Mouse (Mus musculus) T-helper 1 cell (primary cell): Measurements from ENCODE around the gene Cblb.

Source experiments
- in situ Hi-C: fragments of 300-600 bp; cut with MboI, MseI; formaldehyde crosslinking; loops from one replicate; pipeline ENCODE4 v1.15.1; 2025; ENCODE audit warnings: high pct_unique_total_duplicates

Gene Cblb

DNA sequence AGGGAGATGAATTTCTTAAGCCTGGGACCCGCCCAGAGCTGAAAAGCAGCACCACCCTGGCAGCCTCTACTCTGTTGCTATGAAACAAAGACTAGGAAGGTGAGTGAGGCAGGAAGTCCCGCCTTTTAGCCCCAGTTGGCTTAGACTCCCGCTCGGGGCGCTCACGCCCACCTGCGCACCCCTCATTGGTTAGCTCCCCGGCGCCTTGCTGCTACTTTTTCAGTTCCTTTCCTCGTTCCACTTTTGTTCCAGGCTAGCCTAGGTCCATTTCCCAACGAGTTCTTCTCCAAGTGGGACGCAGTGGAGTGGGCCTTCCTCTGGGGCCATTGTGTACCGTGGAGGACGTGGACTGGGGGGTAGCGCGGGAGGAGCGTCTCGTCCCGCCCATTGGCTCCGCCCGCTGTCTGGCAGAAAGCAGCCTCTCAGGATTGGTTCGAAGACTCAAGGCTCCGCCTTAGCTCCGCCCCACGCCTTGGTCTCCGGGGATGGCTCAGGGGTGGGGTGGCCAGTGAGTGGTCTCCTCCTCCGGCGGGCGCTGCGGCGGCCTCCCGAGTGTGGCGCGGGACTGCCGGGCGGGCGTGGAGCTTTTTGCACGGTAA, at the start of gene Cblb:
Gene Cblb (plus strand): TSS at position 135 of the 599 bp plus-strand sequence.
- in situ Hi-C loops: loop anchor here (10.0 kb wide), 1 partner anchor 326 kb away; no protein-coding TSS in a partner anchor

DNA sequence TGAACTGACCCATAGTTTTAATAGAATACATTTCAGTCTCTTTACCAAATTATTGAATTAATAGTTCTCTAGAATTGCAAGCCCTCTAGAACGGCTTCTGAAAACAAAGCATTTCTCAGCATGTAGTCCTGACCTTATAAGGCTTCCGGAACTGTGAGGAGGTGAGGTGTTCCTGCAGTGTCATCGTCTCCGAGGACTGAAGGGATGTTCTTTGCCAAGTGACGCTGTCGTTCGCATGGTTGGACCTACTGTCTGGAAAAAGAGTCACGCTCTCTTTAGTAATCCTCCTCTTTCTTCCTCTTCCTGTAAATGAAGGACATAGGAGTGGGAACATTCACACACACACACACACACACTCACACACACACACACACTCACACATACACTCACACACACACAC, 45.6 kb upstream of the Cblb start:
- in situ Hi-C loops: loop anchor here (10.0 kb wide), 1 partner anchor 61 kb away; no protein-coding TSS in a partner anchor

- in situ Hi-C loops: loop anchor here (10.0 kb wide), 1 partner anchor 61 kb away; no protein-coding TSS in a partner anchor
These were observed 44.8 kb upstream of the Cblb start for GRCm38 (mm10) chr16:51986207-51986606.

DNA sequence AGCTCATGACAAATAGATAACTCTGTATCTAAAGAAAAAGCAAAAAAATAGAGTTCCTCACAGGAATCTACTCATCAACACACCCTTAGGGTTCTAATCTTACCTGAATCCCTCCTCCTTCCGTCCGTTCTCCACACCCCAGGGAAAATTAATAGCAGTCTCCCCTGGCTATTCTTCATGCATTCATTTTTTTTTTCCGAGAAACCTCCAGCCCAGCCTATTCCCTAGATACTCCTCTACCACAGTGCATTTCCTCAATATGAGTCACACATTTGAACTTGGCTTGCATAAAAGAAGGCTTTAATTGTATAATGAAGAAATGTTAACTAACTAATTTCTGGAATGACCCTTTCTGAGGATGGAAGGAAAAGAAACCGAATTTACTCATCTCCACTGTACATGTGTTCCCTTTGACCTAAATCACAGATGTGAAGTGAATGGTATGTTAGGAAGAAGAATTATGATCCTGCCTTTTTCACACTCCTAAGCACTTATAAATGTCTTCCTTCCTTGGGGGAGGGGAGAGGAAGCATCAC, 43.9 kb upstream of the Cblb start:
- in situ Hi-C loops: loop anchor here (10.0 kb wide), 1 partner anchor 62 kb away; no protein-coding TSS in a partner anchor

DNA sequence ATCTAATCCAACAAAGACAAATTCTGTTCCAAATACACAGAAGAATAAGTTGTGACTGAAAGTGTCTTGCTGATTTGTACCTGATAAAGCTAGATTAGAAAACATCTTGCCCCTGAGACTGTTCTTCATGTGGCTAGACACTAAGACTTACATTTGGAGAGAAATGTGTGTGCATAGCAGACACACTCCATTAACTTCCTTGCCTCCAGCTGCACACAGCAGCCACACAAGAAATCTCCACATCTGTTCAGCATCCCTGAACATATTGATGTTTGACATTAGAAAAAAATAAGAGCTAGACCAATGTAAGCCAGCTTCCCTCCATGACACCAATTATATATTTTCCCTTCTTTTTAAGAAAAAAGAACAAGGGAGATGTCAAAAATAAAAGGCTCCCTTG, 43.0 kb upstream of the Cblb start:
- in situ Hi-C loops: loop anchor here (10.0 kb wide), 1 partner anchor 63 kb away; no protein-coding TSS in a partner anchor

DNA sequence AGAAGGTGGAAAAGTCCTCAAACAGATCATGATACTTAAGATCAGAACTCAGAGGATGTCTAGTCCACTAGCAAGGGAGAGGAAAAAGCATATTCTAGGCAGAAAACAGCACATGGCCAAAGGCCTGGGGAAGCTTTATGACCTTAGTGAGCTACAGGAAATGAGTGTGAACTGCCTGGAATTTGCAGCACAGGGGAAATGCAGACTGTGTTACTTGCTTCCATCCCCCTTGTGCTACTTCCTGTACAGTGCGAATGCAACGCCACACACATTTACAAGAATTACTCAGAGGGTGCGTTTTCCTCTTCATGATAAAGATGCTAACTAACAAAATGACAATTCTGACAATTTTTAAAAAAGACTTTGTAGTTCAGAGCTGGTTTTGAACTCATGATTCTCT, 41.8 kb upstream of the Cblb start:
- in situ Hi-C loops: loop anchor here (10.0 kb wide), 1 partner anchor 64 kb away; no protein-coding TSS in a partner anchor

DNA sequence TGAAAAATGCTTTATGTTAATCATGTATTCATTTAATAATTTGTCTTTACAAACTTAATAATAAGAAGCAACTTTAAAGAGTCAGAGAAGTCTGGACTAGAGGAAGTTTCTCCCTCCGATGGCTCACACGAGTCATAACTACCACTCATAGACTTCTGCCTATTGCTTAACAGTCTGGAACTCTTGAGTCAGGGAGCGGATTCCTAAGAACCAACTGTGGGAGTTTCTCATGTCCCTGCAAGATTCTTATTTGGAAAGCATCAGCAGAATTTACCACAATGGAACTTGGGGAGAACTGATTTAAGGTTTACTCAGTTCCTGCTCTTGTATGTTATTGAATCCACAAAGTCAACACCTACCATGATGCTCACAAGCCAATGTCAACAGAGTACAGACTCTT, 31.0 kb upstream of the Cblb start:
- in situ Hi-C loops: loop anchor here (25.0 kb wide), 1 partner anchor 688 kb away; no protein-coding TSS in a partner anchor

- in situ Hi-C loops: loop anchor here (25.0 kb wide), 1 partner anchor 688 kb away; no protein-coding TSS in a partner anchor
These were observed 30.2 kb upstream of the Cblb start for GRCm38 (mm10) chr16:52000801-52001200.

- in situ Hi-C loops: loop anchor here (25.0 kb wide), 1 partner anchor 695 kb away; no protein-coding TSS in a partner anchor
These were observed 24.0 kb upstream of the Cblb start for GRCm38 (mm10) chr16:52007006-52007405.

- in situ Hi-C loops: loop anchor here (25.0 kb wide), 1 partner anchor 696 kb away; no protein-coding TSS in a partner anchor
These were observed 22.6 kb upstream of the Cblb start for GRCm38 (mm10) chr16:52008471-52008870.

- in situ Hi-C loops: loop anchor here (25.0 kb wide), 1 partner anchor 697 kb away; no protein-coding TSS in a partner anchor
These were observed 21.6 kb upstream of the Cblb start for GRCm38 (mm10) chr16:52009421-52009820.

DNA sequence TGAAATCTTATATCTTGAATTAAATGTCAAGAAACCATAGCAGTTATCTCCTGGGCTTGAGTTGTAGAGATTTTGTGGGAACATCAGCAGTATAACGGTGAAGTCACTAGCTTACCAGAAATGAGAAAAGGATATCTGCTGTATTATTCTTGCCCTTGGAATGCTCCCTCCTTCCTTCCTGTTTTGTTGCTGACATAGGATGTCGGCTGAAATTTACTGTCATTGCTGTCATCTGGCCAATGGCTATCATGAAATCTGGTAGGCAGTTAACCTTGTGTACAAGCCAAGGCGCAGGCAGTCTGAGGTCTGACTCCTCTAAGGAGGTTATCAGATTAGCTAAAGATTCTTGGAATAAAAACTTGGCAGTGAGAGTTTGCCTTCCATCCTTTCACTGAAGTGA, 18.0 kb upstream of the Cblb start:
- in situ Hi-C loops: loop anchor here (25.0 kb wide), 1 partner anchor 701 kb away; no protein-coding TSS in a partner anchor

DNA sequence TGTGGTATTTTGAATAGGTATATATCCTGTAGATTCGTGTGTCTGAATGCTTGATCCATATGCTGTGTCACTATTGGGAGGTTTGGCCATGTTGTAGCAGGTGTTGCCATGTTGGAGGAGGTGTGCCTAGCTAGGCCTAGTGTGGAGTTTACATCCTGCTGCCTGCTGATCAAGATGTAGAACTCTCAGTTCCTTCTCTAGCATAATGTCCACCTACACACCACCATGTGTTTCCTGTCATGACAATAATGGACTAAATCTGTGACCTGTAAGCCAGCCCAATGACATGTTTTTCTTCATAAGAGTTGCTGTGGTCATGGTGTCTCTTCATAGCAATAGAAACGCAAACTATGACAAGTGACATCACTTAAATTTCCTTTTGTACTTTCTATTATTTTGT, 17.2 kb upstream of the Cblb start:
- in situ Hi-C loops: loop anchor here (25.0 kb wide), 1 partner anchor 702 kb away; no protein-coding TSS in a partner anchor

- in situ Hi-C loops: loop anchor here (25.0 kb wide), 1 partner anchor 711 kb away; no protein-coding TSS in a partner anchor
These were observed 7.6 kb upstream of the Cblb start for GRCm38 (mm10) chr16:52023417-52023816.

GRCm38 (mm10) chr16:52027326-52027725, 3.7 kb upstream of the Cblb start:
- in situ Hi-C loops: no loop called here

GRCm38 (mm10) chr16:52029001-52029400, 2.0 kb upstream of the Cblb start:
- in situ Hi-C loops: no loop called here

DNA sequence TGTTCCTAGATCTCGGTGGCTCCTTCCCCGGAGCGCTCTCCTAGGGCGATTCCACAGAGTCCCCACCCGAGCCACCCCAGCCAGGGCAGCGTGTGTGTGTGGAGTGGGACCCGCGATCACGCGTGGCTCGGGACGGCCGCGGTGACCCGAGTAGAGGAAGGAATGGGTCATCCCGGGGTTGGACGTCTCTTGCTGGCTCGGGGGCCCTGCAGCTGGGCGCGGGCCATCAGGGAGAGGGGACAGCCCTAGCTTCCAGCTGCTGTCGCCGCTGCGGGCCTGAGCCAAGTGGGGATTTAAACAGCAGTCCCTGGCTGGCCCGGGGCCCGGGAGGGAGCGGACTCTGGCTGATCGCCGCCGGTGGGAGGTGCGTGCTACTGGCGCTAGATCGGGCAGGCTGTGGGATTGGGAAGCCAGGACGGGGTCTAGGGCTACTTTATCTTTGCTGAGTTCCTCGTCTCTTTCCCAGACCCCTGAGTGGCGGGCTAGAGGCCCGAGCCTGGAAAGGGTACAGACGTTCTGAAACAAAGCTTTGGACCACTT, 757 bp downstream of the Cblb start:
- in situ Hi-C loops: loop anchor here (10.0 kb wide), 1 partner anchor 327 kb away; no protein-coding TSS in a partner anchor

GRCm38 (mm10) chr16:52032376-52033330, 1.6 kb downstream of the Cblb start:
- in situ Hi-C loops: loop anchor here (10.0 kb wide), 1 partner anchor 328 kb away; no protein-coding TSS in a partner anchor

DNA sequence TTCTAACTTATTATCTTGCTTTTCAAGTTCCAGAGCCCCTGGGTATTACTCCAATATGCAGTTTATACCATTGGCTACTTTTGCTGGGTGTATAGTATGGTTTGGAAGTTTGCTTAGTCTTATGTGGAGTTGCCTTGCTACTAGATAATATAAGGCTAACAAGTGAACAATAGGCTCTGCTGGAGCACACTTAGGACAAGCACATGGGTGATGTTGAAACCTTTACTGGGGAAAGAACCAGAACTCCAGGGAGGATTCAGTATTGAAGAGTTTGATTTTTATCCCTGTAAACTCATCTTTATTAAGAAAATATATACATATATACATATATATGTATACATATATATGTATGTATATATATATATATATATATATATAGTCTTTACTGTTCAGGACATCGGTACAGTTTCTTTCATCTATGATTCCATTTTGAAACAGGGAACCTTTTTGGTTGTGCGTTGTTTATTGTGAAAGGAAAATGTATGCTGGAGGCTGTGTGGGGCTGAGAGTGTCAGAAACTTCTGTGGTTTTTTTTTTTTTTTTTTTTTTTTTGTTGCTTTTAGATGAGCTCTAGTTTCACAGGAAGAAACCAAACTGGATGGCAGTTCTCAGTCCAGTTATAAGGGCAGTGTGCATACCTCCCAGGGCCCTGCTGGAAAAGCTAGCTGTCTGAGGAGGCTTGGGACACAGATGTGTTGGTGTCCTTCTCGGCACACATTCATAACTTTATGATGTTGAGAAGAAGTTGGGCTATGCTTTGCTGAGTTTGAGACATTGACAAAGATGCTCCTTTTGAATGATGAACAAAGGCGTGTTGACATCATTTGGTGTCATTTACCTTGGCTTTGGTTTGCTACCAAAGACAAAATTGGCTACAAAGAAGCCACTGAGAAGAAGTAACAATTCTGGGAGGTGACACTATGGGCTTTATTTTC, 2.6 kb downstream of the Cblb start:
- in situ Hi-C loops: loop anchor here (10.0 kb wide), 1 partner anchor 329 kb away; no protein-coding TSS in a partner anchor

- in situ Hi-C loops: loop anchor here (10.0 kb wide), 1 partner anchor 330 kb away; no protein-coding TSS in a partner anchor
These were observed 3.3 kb downstream of the Cblb start for GRCm38 (mm10) chr16:52034356-52034755.
